Mouse (Mus musculus) kidney, postnatal 4 days (tissue): ENCODE results near the gene Taf8.
"Not testable (repeated sequence)": the region's sequence is repeated elsewhere in the genome, so short reads cannot be mapped to it uniquely, and the experiment has no call there.

ENCODE experiments used
- DNase-seq, 2 experiments: peaks; one replicate each; pipeline ENCODE4 v3.0.0; 2021; ENCODE audit warnings: mixed read lengths in 2 of 2

Taf8 gene

DNA sequence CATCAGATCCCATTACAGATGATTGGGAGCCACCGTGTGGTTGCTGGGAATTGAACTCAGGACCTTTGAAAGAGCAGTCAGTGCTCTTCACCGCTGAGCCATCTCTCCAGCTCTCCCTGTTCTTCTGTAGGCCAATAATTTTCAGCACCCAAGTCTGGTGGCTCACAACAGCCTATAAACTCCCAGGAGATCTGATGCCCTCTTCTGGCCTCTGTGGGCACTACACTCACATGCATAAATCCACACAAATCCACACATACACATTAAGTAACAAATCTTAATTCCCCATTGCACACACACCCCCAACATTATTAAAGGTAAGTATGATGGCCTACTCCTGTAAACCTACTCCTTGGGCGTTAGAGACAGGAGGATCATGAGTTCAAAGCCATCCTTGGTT lies 14.1 kb upstream of the Taf8 start:
- DNase-seq = no peak

DNA sequence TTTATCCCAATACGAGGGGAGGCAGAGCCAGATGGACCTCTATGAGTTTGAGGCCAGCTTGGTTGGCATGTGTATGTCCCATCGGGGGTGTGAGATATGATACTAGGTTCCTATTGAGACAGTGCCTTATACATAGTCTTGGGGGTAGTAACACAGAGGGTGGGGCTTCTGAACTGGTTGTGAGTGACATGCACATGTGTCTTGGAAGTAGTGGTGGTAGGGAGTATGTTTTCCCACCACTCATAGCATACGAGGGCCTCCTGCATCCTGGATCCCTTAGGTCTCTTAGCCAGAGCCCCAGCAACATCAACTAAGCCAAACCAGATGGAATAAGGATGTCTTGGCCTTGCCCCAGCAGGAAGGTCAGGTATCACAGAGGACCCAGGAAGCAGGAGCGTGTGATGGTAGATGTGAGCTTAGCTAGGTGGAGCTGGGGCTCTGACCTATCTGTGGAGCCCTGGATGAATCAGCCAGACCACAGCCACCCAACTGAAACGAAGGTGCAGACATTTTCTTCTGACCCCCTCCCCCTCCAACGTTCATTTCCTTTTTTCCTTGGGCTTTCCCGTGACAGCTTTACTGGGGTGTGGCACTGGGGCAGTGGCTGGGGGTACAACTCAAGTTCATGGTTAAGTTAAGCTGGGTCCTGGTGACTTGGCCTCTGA lies 13.2 kb upstream of the Taf8 start:
- no peak for DNase-seq

DNA sequence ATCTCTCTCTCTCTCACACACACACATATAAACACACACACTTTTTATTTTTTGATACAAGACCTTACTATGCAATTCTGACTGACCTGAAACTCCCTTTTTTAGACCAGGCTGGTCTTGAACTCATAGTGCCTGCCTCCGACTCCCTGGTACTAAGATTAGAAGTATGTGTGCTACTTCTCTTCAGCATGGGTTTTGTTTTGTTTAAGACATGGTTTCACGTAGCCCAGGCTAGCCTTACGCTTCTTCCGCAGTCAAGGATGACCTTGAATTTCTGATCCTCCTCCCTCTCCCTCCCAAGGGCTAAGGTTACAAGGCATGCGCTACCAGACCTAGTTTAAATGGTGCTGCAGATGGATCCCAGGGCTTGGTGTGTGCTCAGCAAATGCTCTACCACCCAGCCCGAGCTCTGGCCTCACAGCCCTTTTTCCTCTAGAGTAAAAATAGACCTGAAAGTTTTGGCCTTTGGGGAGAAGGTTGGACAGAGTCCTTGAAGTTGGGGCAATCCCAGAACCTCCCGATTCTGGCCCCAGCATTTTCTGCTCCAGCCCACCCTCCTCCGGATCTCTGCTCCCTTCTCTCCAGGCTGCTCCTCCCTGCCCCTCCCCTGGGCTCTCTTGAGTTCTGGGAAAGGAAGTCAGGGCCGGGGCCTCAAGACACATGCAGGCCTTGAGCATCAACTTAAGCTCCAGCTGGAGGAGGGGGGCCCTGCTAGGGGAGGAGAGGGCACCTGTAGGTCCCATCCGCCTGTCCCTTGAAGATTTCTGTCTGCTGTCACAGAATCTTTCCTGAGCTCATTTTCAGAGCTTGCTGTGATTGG lies 11.1 kb upstream of the Taf8 start:
- DNase-seq = peak; percentile 55 to 66

DNA sequence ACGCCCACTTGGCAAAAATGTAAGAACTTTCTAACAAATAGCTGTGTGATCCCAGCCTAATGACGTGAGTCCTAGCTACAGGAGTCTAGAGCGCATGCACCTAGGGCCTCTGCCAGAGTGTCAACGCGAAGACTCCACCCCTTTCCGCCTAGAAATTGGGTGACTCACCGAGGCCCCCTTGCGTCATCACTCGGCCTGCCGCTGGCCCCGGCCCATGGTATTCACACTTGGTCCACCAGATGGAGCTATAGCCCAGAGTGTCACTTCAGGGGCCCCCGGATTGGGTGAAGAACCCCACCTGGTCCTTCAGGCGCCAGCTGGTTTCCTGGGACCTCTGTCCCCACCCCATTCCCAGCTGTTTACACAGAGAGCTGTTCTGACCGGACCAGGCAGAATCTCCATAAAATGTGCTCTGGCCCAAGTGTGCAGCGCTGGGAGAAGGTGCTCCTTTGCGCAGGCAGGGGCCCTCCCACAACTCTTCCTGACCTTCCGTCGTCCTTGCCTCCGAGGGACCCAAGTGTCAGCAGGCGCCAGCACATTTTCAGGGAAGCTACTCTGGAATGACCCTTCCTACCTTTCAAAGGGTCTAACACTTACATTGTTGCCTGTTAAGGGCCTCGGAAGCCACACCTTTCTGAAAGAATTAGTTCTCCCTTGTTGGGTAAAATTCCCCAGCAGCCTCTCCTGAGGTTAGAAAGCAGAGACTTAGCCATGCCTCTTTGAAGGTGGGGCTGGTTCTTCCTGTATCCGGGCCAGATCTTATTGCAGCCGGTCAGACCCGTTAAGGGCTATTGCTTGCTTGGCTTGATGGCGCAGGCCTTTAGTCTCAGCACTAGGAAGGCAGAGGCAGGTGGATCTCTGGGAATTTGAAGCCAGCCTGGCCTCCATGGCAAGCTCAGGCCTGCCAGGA lies 9.3 kb upstream of the Taf8 start:
- peak; percentile 98 for DNase-seq

DNA sequence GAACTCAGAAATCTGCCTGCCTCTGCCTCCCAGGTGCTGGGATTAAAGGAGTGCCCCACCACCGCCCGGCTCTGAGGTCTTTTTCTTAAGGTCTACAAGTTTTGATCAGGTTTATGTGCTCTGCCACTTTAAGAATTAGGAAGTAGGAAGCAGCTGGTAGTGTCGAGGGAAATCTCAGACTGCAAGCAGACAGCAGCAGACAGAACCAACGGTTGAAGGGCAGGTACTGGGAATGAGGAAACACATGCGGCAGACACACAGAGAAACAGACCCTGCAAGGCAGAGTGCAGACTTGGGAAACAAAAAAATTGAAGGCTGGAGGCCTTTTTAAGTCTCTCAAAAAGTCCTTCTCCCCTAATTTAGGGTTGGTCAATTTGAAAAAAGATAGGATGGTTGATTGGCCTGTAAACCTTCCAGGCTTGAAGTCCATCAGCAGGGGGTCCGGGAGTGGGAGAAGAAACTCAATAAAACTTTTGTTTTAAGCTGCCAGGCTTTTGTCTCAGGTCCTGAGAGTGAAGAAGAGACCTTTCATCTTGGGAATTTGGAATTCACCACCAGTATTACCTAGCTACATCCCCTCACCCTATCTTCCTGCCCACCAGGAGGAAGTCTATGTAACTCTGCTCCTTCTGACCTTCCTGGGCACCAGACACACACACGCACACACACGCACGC lies 7.1 kb upstream of the Taf8 start:
- no peak for DNase-seq

DNA sequence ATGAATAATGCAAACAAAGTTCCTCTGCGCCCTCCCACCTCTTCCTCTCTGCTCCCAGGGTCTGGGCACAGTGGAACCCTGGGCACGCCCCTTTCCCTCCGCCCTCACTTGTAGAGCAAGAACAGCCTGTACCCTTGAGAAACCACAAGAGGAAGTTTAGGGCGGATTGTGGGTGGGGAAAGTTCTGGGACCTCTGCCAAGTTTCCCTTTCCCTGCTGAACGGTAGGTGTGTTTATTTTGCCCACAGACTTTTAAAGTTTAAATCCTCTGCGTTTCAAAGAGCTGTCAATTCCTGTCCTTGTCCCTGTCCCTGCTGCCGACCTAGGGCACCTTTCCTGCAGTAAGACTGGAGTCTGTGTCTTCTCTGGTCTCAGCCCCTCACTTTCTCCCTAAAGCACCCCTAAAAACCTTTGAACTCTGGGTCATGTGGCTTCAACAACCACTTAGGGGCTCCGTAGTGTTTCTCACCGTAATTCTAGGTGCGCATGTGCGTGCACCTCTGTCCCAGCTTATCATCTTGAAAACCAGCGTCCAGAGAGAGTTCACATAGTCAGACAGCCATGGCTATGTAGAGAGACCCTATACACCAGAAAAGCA lies 6.0 kb upstream of the Taf8 start:
- peak; percentile 91 to 95 for DNase-seq

DNA sequence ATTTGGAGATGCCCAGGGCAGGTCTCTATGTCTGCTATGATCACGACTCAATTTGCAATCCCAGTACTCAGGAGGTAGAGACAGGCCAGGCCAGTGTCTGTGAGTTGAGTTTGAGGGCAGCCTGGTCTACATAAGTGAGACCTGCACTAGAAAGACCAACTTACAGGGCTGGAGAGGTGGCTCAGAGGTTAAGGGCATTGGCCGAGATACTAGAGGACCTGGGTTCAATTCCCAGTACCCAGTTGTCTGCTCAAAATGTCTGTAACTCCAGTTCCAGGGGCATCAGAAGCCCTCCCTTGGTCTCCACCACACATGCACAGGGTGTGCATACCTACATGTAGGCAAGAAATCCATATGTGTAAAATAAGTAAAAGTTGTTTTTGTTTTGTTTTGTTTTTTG lies 5.4 kb upstream of the Taf8 start:
- DNase-seq = no peak

DNA sequence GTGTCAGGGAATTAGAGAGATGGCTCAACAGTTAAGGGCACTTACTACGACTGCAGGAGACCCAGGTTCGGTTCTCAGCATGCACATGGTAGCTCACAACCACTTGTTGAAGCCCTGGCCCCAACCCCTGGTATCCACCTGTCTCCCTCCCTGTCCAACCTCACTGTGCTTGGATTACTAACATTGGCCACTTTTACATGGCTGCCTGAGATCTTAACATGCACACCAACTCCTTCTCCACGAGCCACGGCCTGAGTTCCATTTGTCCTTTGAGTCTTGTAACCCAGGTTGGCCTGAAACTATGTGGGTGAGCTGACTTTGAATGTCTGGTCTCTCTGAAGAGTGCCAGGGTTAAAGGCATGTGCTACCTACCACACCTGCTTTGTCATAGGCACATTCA lies 4.6 kb upstream of the Taf8 start:
- DNase-seq = no peak

DNA sequence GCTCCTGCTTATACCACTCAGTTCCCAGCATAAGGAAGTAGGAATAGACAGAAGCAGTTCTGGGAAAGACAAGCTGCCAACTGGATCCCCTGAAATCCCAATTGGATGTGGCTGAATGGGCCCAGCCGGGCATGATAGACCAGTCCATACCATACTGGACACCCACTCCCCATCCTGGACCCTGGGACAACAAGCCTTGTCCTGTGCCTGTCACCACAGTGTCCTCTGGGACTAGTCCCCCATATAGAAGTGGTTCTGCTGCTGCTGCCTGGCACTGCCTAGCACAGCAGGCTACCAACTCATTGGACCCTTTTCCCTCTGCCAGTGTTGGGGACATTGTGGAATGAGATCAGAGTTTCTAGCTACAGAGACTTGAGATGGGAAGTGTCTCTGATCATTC lies 4.0 kb upstream of the Taf8 start:
- DNase-seq = no peak

DNA sequence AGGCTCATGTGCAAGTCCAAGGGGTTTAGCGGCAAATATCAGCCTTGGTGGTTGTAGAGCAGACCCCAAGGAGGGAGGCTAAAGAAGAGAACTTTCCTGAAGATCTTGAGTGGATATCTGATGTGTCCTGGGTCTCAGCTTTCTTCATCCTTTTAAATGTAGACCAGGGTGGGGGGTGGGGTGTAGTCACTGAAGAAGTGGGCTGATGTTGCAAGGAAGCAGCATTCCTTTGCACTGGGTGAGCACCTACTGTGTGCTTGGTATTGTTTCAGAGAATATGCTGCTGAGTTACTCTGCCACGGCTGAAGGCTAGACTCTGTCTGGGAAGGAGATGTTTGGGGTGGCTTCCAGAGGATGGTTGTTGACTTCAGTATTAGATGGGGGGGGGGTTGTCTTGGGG lies 3.5 kb upstream of the Taf8 start:
- DNase-seq = no peak

DNA sequence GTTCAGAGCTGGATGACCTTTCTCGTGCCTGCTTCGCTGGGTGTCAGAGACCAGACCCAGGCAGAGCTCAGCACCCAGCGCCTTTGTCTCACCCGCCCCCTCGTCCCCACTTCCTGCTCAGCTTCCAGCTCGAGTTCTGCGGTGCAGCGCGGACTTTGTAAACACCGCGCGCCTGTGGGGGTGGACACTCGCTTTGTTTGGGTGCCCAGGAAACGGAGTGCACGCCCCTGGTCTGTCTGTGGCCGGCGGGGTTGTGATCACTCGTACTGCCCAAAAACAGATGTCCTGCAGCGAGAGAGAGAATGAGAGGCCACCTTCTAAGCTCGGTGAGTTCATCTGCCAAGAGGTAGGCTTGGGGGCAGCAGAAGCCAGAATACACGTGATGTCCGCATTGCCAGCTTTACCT lies 2.9 kb upstream of the Taf8 start, which contains the start of gene Ccnd3:
Ccnd3 (plus strand) TSS at position 111 of the 406 bp plus-strand sequence.
- peak; percentile 79 to 86 for DNase-seq

DNA sequence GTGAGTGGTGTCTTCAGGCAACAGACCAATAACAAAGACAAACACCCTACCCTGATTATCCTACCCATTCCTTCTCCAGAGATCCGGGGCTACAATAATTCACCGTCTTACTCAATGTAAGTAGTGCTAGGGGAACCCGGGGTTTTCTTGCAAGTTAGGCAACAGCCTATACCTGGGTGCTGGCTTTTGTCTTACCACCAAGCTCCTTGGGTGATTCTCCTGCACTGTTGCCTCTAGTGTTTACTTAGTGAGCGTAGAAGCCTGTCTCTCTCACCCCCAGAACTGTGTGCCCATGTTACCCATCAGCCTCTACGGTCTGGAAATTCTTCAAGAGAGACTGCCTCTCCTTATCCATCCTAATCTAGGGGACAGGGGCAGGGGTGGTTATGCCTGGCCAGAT lies 2.1 kb upstream of the Taf8 start:
- no peak for DNase-seq

DNA sequence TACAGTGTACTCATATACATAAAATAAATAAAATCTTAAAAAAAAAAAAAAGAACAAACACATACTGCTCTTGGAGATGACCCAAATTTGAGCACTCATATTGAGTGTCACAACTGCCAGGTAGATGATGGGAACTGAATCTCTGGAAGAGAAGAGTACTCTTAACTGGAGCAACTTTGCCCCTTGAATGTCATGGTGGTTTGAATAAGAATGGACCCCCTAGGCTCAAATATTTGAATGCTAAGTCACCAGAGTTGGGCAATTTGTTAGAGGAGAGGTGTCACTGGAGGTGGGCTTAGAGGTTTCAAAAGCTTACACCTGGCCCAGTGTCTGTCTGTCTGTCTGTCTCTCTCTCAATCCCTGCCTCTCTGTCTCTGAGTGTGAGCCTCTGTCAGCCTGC lies 1.6 kb upstream of the Taf8 start:
- no peak for DNase-seq

DNA sequence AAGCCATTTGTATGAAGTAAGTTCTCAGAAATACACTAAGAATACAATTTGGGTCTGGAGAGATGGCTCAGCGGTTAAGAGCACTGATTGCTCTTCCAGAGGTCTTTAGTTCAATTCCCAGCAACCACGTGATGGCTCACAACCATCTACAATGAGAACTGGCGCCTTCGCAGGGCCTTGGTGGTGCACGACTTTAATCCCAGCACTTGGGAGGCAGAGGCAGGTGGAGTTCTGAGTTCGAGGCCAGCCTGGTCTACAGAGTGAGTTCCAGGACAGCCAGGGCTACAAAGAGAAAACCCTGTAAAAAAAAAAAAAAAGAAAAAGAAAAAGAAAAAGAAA lies 584 bp upstream of the Taf8 start:
- not testable (repeated sequence) for DNase-seq

DNA sequence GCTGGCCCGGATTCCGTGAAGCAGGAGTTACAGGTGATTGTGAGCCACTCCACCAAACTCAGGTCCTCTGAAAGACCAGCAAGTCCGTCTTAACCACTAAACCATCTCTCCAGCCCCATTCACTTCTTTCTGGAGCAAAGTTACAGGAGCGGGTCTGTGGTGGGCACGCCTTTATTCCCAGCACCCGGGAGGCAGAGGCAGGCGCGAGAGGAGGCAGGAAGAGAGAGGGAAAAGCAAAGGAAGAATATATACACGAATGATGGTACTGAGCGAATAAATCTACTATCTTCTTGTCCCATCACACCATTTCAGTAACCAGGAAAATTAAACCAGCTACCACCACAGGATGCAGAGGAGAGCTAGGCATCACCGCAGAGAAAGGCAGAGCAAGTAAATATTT lies 561 bp downstream of the Taf8 start:
- no peak for DNase-seq

DNA sequence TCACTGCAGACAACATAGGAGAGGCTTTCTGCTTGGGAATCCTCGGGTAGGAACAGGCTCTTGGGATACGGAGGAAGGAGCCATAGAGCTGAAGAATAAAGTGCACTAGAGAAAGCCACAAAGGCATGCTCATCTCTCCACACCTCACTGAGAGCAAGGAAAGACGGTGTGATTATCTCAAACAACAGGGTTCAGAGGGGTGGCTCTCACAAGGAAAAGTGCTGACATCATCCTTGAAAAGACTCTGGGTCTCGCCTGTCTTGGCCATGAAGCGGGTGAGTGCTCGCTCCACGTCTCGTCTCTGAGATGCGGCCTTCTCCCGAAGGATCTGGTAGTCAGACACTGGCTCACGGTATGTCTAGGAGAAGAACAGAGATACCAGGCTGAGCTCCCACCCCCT lies 8.0 kb downstream of the Taf8 start:
- no peak for DNase-seq

DNA sequence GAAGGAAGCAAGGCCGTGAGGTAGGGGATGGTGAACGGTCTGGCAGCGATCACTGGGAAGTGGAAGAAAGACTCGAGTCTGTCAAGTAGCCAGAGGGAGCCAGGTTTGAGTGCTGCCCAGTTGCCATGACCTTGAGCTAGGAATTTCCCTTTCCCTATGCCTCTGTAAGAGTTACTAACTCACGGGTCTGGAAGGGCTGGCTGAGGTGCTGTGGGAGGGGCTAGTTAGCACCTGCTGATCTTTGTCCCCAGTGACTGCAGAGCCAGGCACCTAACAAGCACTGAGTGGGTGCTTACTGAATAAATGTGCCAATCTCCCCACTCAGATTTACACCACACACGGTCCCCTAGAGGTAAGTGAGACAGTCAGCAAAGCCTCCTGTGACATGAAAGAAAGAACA lies 8.4 kb downstream of the Taf8 start:
- DNase-seq = no peak

DNA sequence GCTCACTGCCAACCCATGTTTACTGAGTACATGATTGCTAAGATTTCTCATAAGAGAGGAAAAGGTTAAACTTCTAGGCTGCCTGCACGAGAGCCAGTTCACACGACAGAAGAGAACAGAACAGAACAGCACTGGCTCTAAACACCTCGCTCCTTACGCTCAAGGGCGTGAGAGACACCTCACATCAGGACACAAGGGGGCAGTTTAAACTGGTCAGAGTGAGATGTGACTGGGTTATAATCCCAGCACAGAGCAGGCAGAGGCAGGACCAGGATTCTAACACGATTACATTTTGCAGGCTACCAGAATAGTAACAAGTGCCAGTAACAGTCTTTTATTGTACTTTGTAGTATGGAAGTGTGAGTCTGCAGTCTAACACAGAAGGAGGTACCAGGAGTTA lies 9.4 kb downstream of the Taf8 start:
- no peak for DNase-seq

DNA sequence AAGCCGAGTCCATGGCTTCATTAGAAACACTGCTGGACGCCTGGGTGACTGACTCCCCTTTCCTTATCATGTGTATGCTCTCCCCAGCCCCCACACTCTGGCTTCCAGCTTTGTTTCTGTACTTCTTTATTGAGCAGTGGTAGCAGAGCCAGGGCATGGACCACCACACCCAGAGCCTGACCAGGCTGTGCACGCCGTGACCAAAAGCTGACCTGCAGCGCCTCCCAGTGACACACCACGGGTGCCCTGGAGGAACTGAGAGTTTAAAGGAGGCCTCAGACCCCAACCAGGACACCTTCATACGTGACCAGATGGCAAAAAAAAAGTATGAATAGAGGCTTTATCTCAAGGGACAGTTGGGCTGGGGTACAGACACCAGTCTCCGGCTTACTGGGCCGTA lies 11.3 kb downstream of the Taf8 start:
- DNase-seq = peak in 1 of 2 experiments; percentile 40

DNA sequence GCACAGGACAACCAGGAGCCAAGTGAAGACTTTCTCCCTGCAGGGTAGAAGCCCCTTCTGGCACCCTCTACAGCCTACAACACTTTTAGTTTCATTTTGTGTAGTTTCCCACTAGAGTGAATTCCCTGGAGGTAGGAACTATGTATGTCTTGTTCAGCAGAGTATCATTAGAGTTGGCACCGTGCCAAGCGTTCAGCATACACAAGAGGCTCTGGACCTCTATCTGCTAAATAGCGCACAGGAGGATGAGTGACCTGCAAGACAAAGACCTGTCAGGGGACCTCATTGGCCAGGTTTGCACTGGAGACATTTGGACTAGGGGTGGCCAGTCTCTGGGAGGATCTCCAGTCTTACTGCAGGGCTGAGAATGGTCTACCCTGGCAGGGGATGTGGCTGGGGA lies 16.3 kb downstream of the Taf8 start:
- DNase-seq = peak in 1 of 2 experiments; percentile 40

DNA sequence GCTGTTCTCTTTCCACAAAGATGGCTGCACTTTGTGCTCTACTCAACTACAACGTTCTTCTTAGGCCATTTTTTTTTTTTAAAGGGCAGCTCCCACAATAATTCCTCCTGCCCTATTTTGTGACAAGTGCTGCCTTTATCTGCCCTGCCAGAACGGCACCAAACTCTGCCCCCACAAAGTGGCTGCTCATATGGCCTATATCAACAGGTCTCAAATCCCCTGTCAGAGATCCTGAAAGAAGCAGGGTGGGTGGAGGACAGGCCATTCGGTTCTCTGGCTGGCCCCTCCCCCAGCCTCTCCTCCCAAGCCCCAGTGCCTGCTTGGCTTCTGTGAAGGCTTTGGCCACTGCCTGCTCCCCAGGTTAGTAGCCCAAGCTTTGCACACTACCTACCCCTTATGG lies 17.1 kb downstream of the Taf8 start:
- DNase-seq = no peak

DNA sequence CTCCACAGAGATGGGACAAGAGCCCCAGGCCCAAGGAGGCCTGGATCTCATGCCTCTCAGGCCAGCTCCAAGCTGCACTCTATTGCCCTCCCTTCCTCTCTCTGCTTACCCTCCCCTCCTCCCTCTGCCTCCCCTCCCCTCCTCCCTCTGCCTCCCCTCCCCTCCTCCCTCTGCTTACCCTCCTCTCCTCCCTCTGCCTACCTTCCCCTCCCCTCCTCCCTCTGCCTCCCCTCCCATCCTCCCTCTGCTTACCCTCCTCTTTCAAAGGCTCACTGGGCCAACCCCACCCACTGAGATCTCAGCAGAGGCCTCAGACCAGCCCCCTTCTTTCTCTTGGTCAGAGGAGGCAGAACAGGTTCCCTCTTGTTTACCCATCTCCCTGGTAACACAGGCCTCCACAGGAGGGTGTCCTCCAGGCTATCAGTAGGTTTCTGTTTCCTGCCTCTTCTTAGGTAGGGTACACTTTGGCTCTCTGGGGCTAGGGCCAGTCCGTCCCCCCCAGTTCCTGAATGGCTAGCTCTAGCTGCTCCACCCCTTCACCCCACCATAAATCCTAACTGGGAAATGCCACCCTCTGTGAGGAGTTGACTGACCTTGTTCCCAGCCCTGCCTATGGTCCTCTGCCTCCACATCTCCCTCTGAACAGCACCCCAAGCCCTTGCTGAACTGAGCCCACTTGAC lies 17.7 kb downstream of the Taf8 start:
- peak in 1 of 2 experiments; percentile 64 for DNase-seq
